In genomic region chr2:66473181-66473822, GRCm38 (mm10) we compare ENCODE assay signal across 9 mouse cellular contexts. TPM values are rescaled to one million over a fixed set of nuclear protein-coding genes. Genes with fewer than 3 reads are reported as not detected.
A peak's percentile ranks its signal among the peaks of the same experiment; 100 is the strongest.
DNase-seq lines count a peak whose midpoint lies in the region; TF ChIP-seq lines count a peak whose summit lies in the region.
"Had no signal": no experiment of that assay in that cellular context is flagged by ENCODE, and none has a peak within 500 bp of the region (broad histone marks: within the 10 kb centered on the region; RNA-seq: fewer than 3 reads in every experiment).

No protein-coding gene starts in this region.

- 35% methylated on average over 3 of the region's 3 CpGs for WGBS in kidney, adult 2 months

- DNase-seq in kidney, adult 2 months: peak; percentile 19
- no peak for DNase-seq in kidney, adult 18-20 months
- peak; percentile 26 for DNase-seq in Muller cell, postnatal 12 days (ENCODE audit: inconsistent ontology term)
- DNase-seq in embryo, embryonic 10.5 days (ENCODE audit: low spot score): peak; percentile 66
- peak; percentile 18 for DNase-seq in left cerebral cortex, postnatal 4 days
- DNase-seq in yolk sac, embryonic 10.5 days (ENCODE audit: low spot score): no peak
- no peak for DNase-seq in gastrocnemius, postnatal 36 days

- no peak overlapping the region for H3K27ac ChIP-seq in kidney, adult 2 months (ENCODE audit: insufficient read depth, low read depth, low read length)
- H3K27ac ChIP-seq: heart, embryonic 13.5 days; lung, embryonic 15.5 days had no signal

- no peaks in the 10 kb centered on the region for H3K36me3 ChIP-seq in kidney, adult 2 months (ENCODE audit: control insufficient read depth, insufficient read depth, low read length)
- H3K36me3 ChIP-seq: heart, embryonic 13.5 days; lung, embryonic 15.5 days had no signal

- no peak for TF ChIP-seq CTCF in kidney, adult 2 months (conservative IDR thresholded peaks at IDR 0.05; ENCODE audit: insufficient read depth, insufficient read length, low read depth, low read length)

- H3K27me3 ChIP-seq in kidney, adult 2 months (replicated peaks; ENCODE audit: control insufficient read depth, insufficient read depth, low read length): no peaks in the 10 kb centered on the region
- H3K27me3 ChIP-seq: heart, embryonic 13.5 days; lung, embryonic 15.5 days had no signal

- no peaks in the 10 kb centered on the region for H3K4me1 ChIP-seq in kidney, adult 2 months (ENCODE audit: control insufficient read depth, insufficient read depth, low read length)
- H3K4me1 ChIP-seq: heart, embryonic 13.5 days; lung, embryonic 15.5 days had no signal

- H3K4me3 ChIP-seq in kidney, adult 2 months (ENCODE audit: insufficient read depth, low read depth, low read length): no peak overlapping the region
- H3K4me3 ChIP-seq: heart, embryonic 13.5 days; lung, embryonic 15.5 days had no signal

- no peak for TF ChIP-seq POLR2A in kidney, adult 2 months (IDR thresholded peaks at IDR 0.05; ENCODE audit: low read depth, low read length)

- intact Hi-C loops in left cerebral cortex, postnatal 4 days (cut with DNase I): loop anchor here (2.0 to 5.0 kb wide), 2 partner anchors 169 to 331 kb away; no protein-coding TSS in a partner anchor
- intact Hi-C loops in gastrocnemius, postnatal 36 days (cut with DNase I): loop anchor here (10.0 kb wide), 1 partner anchor 171 kb away; no protein-coding TSS in a partner anchor

RNA-seq across cellular contexts. Expression of gene Scn1a, which starts 32.7 kb away (rescaled TPM):
- polyA plus RNA-seq in kidney, adult 2 months (2012; rRNA removed): 0.03 and 0.06 TPM in 2 replicates
- total RNA-seq in left cerebral cortex, postnatal 4 days (2021): 10 to 100 TPM; 30.8 to 34.3 TPM
- under 1 TPM in 1 of 2 experiments, not detected in 1; 0.02 TPM for total RNA-seq in gastrocnemius, postnatal 36 days (2021)

Comparison
In these comparisons a context has a peak if more than half of its experiments do, and no peak if none do; other contexts are left out.
1. DNase-seq: peak in kidney, adult 2 months (single experiment), Muller cell, postnatal 12 days (single experiment), embryo, embryonic 10.5 days (single experiment) and left cerebral cortex, postnatal 4 days (single experiment); none in kidney, adult 18-20 months (single experiment), yolk sac, embryonic 10.5 days (single experiment) and gastrocnemius, postnatal 36 days (0 of 2).
2. RNA of gene Scn1a, which starts 32.7 kb away (total RNA-seq): 30.8 to 34.3 TPM in left cerebral cortex, postnatal 4 days; 0.02 TPM in gastrocnemius, postnatal 36 days; every median in the first group is over 10 times any median in the second.